Mouse (Mus musculus) telencephalon, adult 2 months (tissue): ENCODE results near the gene Syt9.
"Not testable (repeated sequence)": the region's sequence is repeated elsewhere in the genome, so short reads cannot be mapped to it uniquely, and the experiment has no call there.

Experiments used
- DNase-seq: peaks from one replicate; pipeline ENCODE4 v3.0.0-alpha.2; 2011; ENCODE audit warnings: low read depth, low spot score

Syt9 gene

GRCm38 (mm10) chr7:107461167-107461566 is 90.6 kb downstream of the Syt9 start:
- DNase-seq, result no peak

- no peak for DNase-seq
Observed at GRCm38 (mm10) chr7:107461699-107462440, 91.3 kb downstream of the Syt9 start.

GRCm38 (mm10) chr7:107462962-107463361 is 92.4 kb downstream of the Syt9 start:
- no peak for DNase-seq

GRCm38 (mm10) chr7:107465081-107465480 is 94.6 kb downstream of the Syt9 start:
- no peak for DNase-seq

GRCm38 (mm10) chr7:107478979-107479965 is 108.7 kb downstream of the Syt9 start:
- no peak for DNase-seq

- DNase-seq, result not testable (repeated sequence)
Observed at GRCm38 (mm10) chr7:107485709-107486108, 115.2 kb downstream of the Syt9 start.

GRCm38 (mm10) chr7:107495428-107495827 is 124.9 kb downstream of the Syt9 start:
- DNase-seq, result no peak

- no peak for DNase-seq
Observed at GRCm38 (mm10) chr7:107496923-107497322, 126.4 kb downstream of the Syt9 start.

GRCm38 (mm10) chr7:107500641-107501040 is 130.1 kb downstream of the Syt9 start:
- no peak for DNase-seq

GRCm38 (mm10) chr7:107504761-107505712 is 134.5 kb downstream of the Syt9 start:
- no peak for DNase-seq

GRCm38 (mm10) chr7:107507920-107508319 is 137.4 kb downstream of the Syt9 start:
- no peak for DNase-seq

- no peak for DNase-seq
Observed at GRCm38 (mm10) chr7:107509740-107510139, 139.2 kb downstream of the Syt9 start.

GRCm38 (mm10) chr7:107516704-107517410 is 146.3 kb downstream of the Syt9 start:
- DNase-seq, result no peak

- DNase-seq, result no peak
Observed at GRCm38 (mm10) chr7:107519256-107520025, 148.9 kb downstream of the Syt9 start.

GRCm38 (mm10) chr7:107521411-107521810 is 150.9 kb downstream of the Syt9 start:
- DNase-seq, result no peak

- no peak for DNase-seq
Observed at GRCm38 (mm10) chr7:107526299-107526698, 155.8 kb downstream of the Syt9 start.

GRCm38 (mm10) chr7:107528169-107528772 is 157.7 kb downstream of the Syt9 start:
- no peak for DNase-seq

- no peak for DNase-seq
Observed at GRCm38 (mm10) chr7:107529364-107529763, 158.8 kb downstream of the Syt9 start.

- DNase-seq, result no peak
Observed at GRCm38 (mm10) chr7:107535311-107535710, 164.8 kb downstream of the Syt9 start.
